26 mouse cellular contexts compared by ENCODE assay signal in the genomic region with DNA sequence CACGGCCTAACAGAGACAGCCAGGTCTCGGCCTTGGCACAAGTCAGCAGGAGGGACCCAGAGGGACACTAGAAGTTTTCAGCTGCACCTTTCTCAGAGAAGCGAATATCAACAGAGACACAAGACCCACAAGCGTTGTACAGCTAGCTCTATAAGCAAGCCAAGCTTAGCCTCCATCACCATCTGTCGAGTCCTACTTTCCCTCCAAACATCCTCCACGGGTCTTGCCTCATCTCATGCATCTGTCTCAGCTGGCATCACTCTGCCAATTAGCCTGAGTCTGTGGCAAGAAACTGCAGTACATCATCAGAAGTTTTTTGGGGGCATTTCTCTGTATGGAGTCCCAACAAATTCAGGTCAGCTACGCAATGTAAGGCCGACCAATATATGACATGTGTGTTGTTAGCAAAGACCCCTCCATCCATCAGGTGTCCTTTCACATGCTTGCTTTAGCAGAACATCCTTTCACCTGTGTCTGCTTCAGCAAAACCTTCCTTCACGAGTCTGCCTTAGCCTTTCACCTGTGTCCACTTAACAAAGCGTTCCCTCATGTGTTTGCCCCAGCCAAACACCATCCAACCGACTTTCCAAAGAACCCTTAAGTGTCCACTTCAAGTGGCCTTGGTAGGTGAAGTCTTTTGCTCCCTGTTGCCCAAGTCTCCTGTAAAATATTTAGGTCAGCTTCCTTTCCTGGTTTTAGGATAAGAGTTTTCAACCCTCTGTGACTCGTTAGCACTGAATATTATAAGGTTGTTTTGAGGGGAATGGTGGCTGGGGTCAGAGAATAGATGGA. TPM values are rescaled to one million over a fixed set of nuclear protein-coding genes. Genes with fewer than 3 reads are reported as not detected.
DNase-seq lines count a peak whose midpoint lies in the region; ATAC-seq and TF ChIP-seq lines count a peak whose summit lies in the region.
"Had no signal": no experiment of that assay in that cellular context is flagged by ENCODE, and none has a peak within 500 bp of the region (broad histone marks: within the 10 kb centered on the region; RNA-seq: fewer than 3 reads in every experiment).

No protein-coding gene starts in this region.

- no peak overlapping the region for H3K9ac ChIP-seq in lung, postnatal 0 days (replicated peaks; ENCODE audit: low read depth)
- H3K9ac ChIP-seq: forebrain, embryonic 13.5 days; hindbrain, embryonic 14.5 days had no signal

- H3K9me3 ChIP-seq in lung, postnatal 0 days (ENCODE audit: low read length) = no peaks in the 10 kb centered on the region
- H3K9me3 ChIP-seq: forebrain, embryonic 10.5 days; forebrain, embryonic 13.5 days; G1E had no signal

- H3K27ac ChIP-seq in lung, postnatal 0 days (ENCODE audit: low read length) = no peak overlapping the region
- H3K27ac ChIP-seq: forebrain, embryonic 10.5 days; forebrain, embryonic 13.5 days; hindbrain, embryonic 14.5 days; hindbrain, postnatal 0 days had no signal

- no peak overlapping the region for H3K4me2 ChIP-seq in lung, postnatal 0 days (replicated peaks; ENCODE audit: low read depth, low read length)
- H3K4me2 ChIP-seq: forebrain, embryonic 13.5 days; heart, embryonic 11.5 days; hindbrain, embryonic 14.5 days had no signal

- TF ChIP-seq EP300 in lung, postnatal 0 days (IDR thresholded peaks at IDR 0.05) = no peak

- H3K27me3 ChIP-seq in lung, postnatal 0 days (replicated peaks; ENCODE audit: insufficient read depth, low read length) = no peaks in the 10 kb centered on the region
- H3K27me3 ChIP-seq: CH12.LX; forebrain, embryonic 13.5 days had no signal

- 84% methylated on average over 12 of the region's 12 CpGs for WGBS in lung, adult 2 months
- WGBS in lung, postnatal 0 days = 74% methylated on average over 12 of the region's 12 CpGs

- no peaks in the 10 kb centered on the region for H3K36me3 ChIP-seq in lung, postnatal 0 days (ENCODE audit: insufficient read depth, low read length)
- H3K36me3 ChIP-seq: forebrain, embryonic 10.5 days; G1E had no signal

- peaks cover 8% of the 10 kb centered on the region for H3K4me1 ChIP-seq in lung, adult 2 months (ENCODE audit: control insufficient read depth, insufficient read depth, low read length)
- peaks cover 9% of the 10 kb centered on the region; the same call in 1 of the 2 replicates for H3K4me1 ChIP-seq in lung, postnatal 0 days (ENCODE audit: insufficient read depth, low read depth, low read length)

- TF ChIP-seq POLR2A in lung, adult 2 months (IDR thresholded peaks at IDR 0.05; ENCODE audit: borderline replicate concordance, extremely low read depth, low read depth, low read length) = no peak

- H3K4me3 ChIP-seq in lung, adult 2 months (replicated peaks; ENCODE audit: extremely low read depth, low read depth, low read length) = no peak overlapping the region
- H3K4me3 ChIP-seq in lung, postnatal 0 days (ENCODE audit: low read depth, low read length) = no peak overlapping the region
- H3K4me3 ChIP-seq: forebrain, embryonic 10.5 days; forebrain, embryonic 13.5 days had no signal

- no peak for TF ChIP-seq CTCF in lung, adult 2 months (IDR thresholded peaks at IDR 0.05; ENCODE audit: insufficient read depth, low read length)
- TF ChIP-seq CTCF in lung, postnatal 0 days (IDR thresholded peaks at IDR 0.05) = no peak

- DNase-seq in lung, adult 18-20 months = peak; percentile 57 to 77
- no peak for DNase-seq in lung, adult 2 months
- DNase-seq in lung, postnatal 0 days (ENCODE audit: low spot score) = peak; percentile 73
- DNase-seq in lung, postnatal 25 days (ENCODE audit: low spot score) = peak; percentile 79
- peak; percentile 18 for DNase-seq in telencephalon, adult 2 months (ENCODE audit: low read depth, low spot score)
- DNase-seq in heart, postnatal 4 days = no peak
- no peak for DNase-seq in adrenal gland, adult 2 months
- DNase-seq: adrenal gland, adult 8-10 months; adrenal gland, postnatal 25 days; B cell, adult 2 months; cerebellum, adult 18-20 months; cerebellum, adult 9-10 months; cerebellum, postnatal 14 days; gastrocnemius, postnatal 10 days; heart, adult 11 months; heart, postnatal 36 days had no signal

- ATAC-seq in lung, postnatal 0 days = peak; percentile 67
- ATAC-seq: forebrain, embryonic 13.5 days; forebrain, embryonic 16.5 days; hindbrain, postnatal 0 days; inflammation-experienced regulatory T-cells, adult 6 months had no signal

RNA-seq across cellular contexts. Expression of a gene that starts 34.6 kb away (rescaled TPM):
- polyA plus RNA-seq in lung, adult 2 months (2012; rRNA removed) = 0.25 and 1.0 TPM in 2 replicates
- 0.49 and 0.54 TPM in 2 replicates for polyA plus RNA-seq in lung, postnatal 0 days (2015; fragmentation: Nextera tagmentation; extraction: Ambion mirVana)
- total RNA-seq in heart, postnatal 4 days (2021) = under 1 TPM in 1 of 2 experiments, not detected in 1; 0.18 TPM
- 1,000 to 10,000 TPM; 1,470 to 2,168 TPM for total RNA-seq in adrenal gland, adult 2 months (2021)
- polyA plus RNA-seq in adrenal gland, adult 2 months (2012; rRNA removed) = 4,298 and 5,253 TPM in 2 replicates
- total RNA-seq: CH12.LX; heart, postnatal 36 days had no signal
- polyA plus RNA-seq: G1E; heart, postnatal 0 days had no signal

RNA-seq across cellular contexts. Expression of a gene that starts 51.2 kb away (rescaled TPM):
- polyA plus RNA-seq in lung, adult 2 months (2012; rRNA removed) = 10.0 and 11.9 TPM in 2 replicates
- polyA plus RNA-seq in lung, postnatal 0 days (2015; fragmentation: Nextera tagmentation; extraction: Ambion mirVana) = 27.5 and 29.8 TPM in 2 replicates
- 10 to 100 TPM; 23.0 to 26.7 TPM for total RNA-seq in heart, postnatal 4 days (2021)
- 10 to 100 TPM; 38.2 to 43.0 TPM for total RNA-seq in adrenal gland, adult 2 months (2021)
- 4.8 and 5.2 TPM in 2 replicates for polyA plus RNA-seq in adrenal gland, adult 2 months (2012; rRNA removed)

Comparison
In these comparisons a context has a peak if more than half of its experiments do, and no peak if none do; other contexts are left out.
1. DNase-seq: peak in lung, adult 18-20 months (2 of 2), lung, postnatal 0 days (single experiment), lung, postnatal 25 days (single experiment) and telencephalon, adult 2 months (single experiment); none in lung, adult 2 months (single experiment), heart, postnatal 4 days (single experiment) and adrenal gland, adult 2 months (single experiment).
2. RNA of a gene that starts 34.6 kb away (polyA plus RNA-seq): 4,298 to 5,253 TPM in adrenal gland, adult 2 months; 0.49 to 0.54 TPM in lung, postnatal 0 days and 0.25 to 1.0 TPM in lung, adult 2 months; every median in the first group is over 1,000 times any median in the second.